Mouse (Mus musculus) brain, embryonic 14.5 days (tissue): ENCODE results near the gene Ctdspl.

Source experiments
- CTCF ChIP-seq: fragments of 200-500 bp; IDR thresholded peaks from 2 replicates; pipeline ENCODE4 v1.5.1; 2012; ENCODE audit warnings: inconsistent platforms, mild to moderate bottlenecking, moderate library complexity, borderline replicate concordance; ENCODE audit not compliant: insufficient read depth, insufficient read length; ENCODE audit errors: extremely low read depth
- POLR2A ChIP-seq: fragments of 200-500 bp; IDR thresholded peaks from 2 replicates; pipeline ENCODE4 v1.6.1; 2012; ENCODE audit warnings: mild to moderate bottlenecking, inconsistent platforms, borderline replicate concordance; ENCODE audit not compliant: poor library complexity, insufficient read depth, insufficient read length, severe bottlenecking; ENCODE audit errors: extremely low read depth

DNA sequence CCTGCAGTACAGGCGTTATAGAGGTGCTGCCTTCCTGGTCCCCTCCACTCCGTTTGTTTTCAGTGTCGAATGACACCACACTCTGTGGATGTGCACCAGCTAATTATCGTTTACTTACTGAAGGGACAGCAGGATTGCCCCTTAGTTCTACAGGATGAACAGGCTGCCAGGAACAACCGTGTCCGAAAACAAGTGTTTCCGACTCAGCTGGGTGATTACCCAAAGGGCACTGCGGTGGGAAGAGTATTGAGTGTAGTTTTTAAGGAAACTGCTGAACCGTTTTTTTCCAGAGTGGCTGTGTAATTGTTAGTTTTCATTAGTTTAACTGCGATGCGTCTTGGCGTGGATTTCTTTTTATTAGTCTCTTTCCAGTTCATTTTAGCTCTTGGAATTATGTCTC is 9.8 kb downstream of the Ctdspl start:
- TF ChIP-seq CTCF: no peak
- no peak for TF ChIP-seq POLR2A
